In genomic region chr1:149862801-149863200, GRCm38 (mm10) we compare ENCODE assay signal across 10 mouse cellular contexts.
DNase-seq lines count a peak whose midpoint lies in the region; ATAC-seq and TF ChIP-seq lines count a peak whose summit lies in the region.
"Had no signal": no experiment of that assay in that cellular context is flagged by ENCODE, and none has a peak within 500 bp of the region (broad histone marks: within the 10 kb centered on the region; RNA-seq: fewer than 3 reads in every experiment).

No protein-coding gene starts in this region.

- WGBS in forebrain, embryonic 12.5 days, result 59% methylated on average over 6 of the region's 6 CpGs

- no peaks in the 10 kb centered on the region for H3K36me3 ChIP-seq in myocyte (ENCODE audit: control insufficient read depth, insufficient read depth)
- no peaks in the 10 kb centered on the region for H3K36me3 ChIP-seq in forebrain, embryonic 12.5 days (replicated peaks)
- H3K36me3 ChIP-seq: hindbrain, embryonic 15.5 days; liver, embryonic 12.5 days had no signal

- no peak overlapping the region for H3ac ChIP-seq in myocyte (ENCODE audit: control insufficient read depth, insufficient read length)

- H3K27me3 ChIP-seq in myocyte (ENCODE audit: control insufficient read depth, insufficient read depth, insufficient read length), result no peaks in the 10 kb centered on the region
- H3K27me3 ChIP-seq in forebrain, embryonic 12.5 days, result no peaks in the 10 kb centered on the region
- H3K27me3 ChIP-seq: hindbrain, embryonic 15.5 days; liver, embryonic 12.5 days had no signal

- H3K9ac ChIP-seq in forebrain, embryonic 12.5 days, result no peak overlapping the region
- H3K9ac ChIP-seq: hindbrain, embryonic 15.5 days; liver, embryonic 12.5 days had no signal

- H3K4me1 ChIP-seq in cortical plate, adult 2 months (ENCODE audit: control insufficient read depth, insufficient read depth, low read length), result peaks cover 9% of the 10 kb centered on the region; the same call in 1 of the 2 replicates
- H3K4me1 ChIP-seq in forebrain, embryonic 12.5 days, result no peaks in the 10 kb centered on the region
- H3K4me1 ChIP-seq: hindbrain, embryonic 15.5 days; liver, embryonic 12.5 days had no signal

- H3K27ac ChIP-seq in layer of hippocampus, adult 2 months, result peak overlapping the region; percentile 95
- peak overlapping the region; percentile 86 for H3K27ac ChIP-seq in cortical plate, adult 2 months (ENCODE audit: insufficient read depth, low read length)
- H3K27ac ChIP-seq in forebrain, embryonic 12.5 days, result no peak overlapping the region
- H3K27ac ChIP-seq: hindbrain, embryonic 15.5 days; liver, embryonic 12.5 days had no signal

- TF ChIP-seq CTCF in layer of hippocampus, adult 2 months (conservative IDR thresholded peaks at IDR 0.05), result no peak
- no peak for TF ChIP-seq CTCF in cortical plate, adult 2 months (IDR thresholded peaks at IDR 0.05; ENCODE audit: extremely low read depth, insufficient read depth, low read length)

- H3K9me3 ChIP-seq in forebrain, embryonic 12.5 days, result no peaks in the 10 kb centered on the region
- H3K9me3 ChIP-seq: hindbrain, embryonic 15.5 days; liver, embryonic 12.5 days had no signal

- intact Hi-C loops in heart, postnatal 25 days (cut with DNase I), result no loop called here

- no peak for ATAC-seq in forebrain, embryonic 12.5 days (ENCODE audit: low FRiP score)
- ATAC-seq: liver, embryonic 12.5 days had no signal

- H3K4me3 ChIP-seq in layer of hippocampus, adult 2 months, result peak overlapping the region; percentile 6; the same call in 1 of the 2 replicates
- no peak overlapping the region for H3K4me3 ChIP-seq in cortical plate, adult 2 months (ENCODE audit: insufficient read depth, low read length)
- no peak overlapping the region for H3K4me3 ChIP-seq in myocyte
- H3K4me3 ChIP-seq in forebrain, embryonic 12.5 days (replicated peaks), result no peak overlapping the region
- H3K4me3 ChIP-seq: hindbrain, embryonic 15.5 days; liver, embryonic 12.5 days had no signal

- no peaks in the 10 kb centered on the region for H3K79me2 ChIP-seq in myocyte (ENCODE audit: control insufficient read depth, insufficient read depth)

- DNase-seq in layer of hippocampus, adult 2 months (ENCODE audit: low spot score in 2 of 2), result no peak
- DNase-seq in layer of hippocampus, adult 9-11 months, result no peak
- DNase-seq in heart, postnatal 25 days (ENCODE audit: low spot score), result peak; percentile 63
- no peak for DNase-seq in thymus, postnatal 25 days
- no peak for DNase-seq in spleen, adult 18-20 months

- TF ChIP-seq POLR2A in cortical plate, adult 2 months (IDR thresholded peaks at IDR 0.05; ENCODE audit: extremely low read depth, insufficient read depth, low read length), result no peak
- no peak for TF ChIP-seq POLR2A in myocyte (IDR thresholded peaks at IDR 0.05; ENCODE audit: insufficient read length, low read depth)

- H3K4me2 ChIP-seq in myocyte (ENCODE audit: low read depth), result peak overlapping the region; percentile 84
- H3K4me2 ChIP-seq in forebrain, embryonic 12.5 days, result no peak overlapping the region
- H3K4me2 ChIP-seq: hindbrain, embryonic 15.5 days; liver, embryonic 12.5 days had no signal

TF ChIP-seq in myocyte, 11 proteins besides CTCF, POLR2A, EP300 and RAD21:
- no peak for TF ChIP-seq E2F4 (IDR thresholded peaks at IDR 0.05; ENCODE audit: insufficient read depth)
